Mouse (Mus musculus) naive thymus-derived CD4-positive, alpha-beta T cell, adult 2 months (primary cell): ENCODE data around the gene D430041D05Rik.

Experiments
- DNase-seq: peaks from one replicate; pipeline ENCODE4 v3.0.0-alpha.2; 2011; ENCODE audit warnings: low read depth

Gene D430041D05Rik

DNA sequence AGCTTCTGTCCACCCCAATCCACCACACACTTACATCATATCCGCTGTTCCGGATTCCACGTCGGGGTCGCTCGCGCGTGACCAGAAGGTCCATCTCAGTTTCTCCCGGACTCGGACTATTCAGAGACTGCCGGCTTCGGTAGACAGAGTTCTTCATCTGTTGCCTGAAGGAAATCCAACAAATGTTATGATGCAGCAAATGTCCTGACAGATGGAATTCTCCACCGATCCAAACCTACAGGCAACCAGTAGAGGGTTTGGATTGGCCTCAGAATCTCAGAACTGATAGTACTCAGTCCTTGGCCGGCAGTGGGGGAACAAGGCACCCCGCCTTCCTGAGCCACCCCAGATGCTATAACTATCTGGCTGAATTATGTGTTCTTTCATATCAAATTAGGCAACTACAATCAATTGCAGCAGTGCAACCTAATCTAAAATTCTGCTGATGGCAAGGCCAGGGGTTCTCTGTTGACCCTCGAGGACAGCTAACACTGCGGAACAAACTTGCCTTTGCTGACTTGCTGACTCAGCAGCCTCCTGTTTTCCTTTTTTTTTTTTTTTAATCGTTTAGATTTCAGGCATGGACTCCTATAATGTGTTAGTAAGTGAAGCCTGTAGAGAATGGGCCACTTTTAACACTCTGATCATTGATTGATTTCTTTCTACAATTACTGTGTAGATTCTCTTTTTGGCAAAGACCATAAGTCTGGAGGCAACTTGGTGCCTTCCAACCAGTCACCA is 218.2 kb downstream of the D430041D05Rik start:
- DNase-seq, result no peak

DNA sequence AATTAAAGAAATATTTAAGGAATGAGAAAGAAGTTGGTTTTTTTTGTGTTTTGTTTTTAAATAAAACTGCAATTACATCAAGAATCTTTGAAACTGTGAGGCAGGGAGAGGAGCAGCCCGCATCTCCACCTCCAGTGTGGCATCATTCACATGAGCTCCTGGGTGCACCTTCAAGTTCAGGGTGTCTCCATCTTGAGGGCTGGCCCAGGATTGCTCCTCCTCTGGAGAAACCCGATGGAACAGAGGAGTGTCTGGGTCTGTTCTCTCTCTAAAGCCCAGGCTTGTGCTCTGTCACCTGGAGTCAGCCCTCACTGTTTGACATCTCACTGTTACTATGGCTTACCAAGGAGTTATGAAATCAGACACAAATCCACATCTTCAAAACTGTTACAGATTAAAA is 219.1 kb downstream of the D430041D05Rik start:
- DNase-seq, result no peak

DNA sequence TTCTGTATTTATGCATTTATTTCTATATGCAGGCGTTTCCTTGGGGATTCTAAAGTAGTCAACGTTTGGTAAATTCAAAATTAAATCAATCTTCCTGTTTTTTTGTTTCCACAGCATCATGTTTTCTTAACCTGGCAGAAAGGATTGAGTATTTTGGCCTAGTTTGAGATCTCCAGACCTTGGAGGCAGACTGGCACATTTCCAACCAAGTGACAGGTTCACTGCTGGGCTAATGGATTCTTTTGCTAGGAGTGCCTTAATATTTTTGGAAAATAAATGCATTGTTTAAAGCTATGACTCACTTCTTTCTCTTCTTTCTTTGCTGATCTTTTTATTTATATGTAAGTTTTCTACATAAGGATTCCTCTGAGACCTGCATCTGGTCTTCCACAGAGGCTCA is 222.0 kb downstream of the D430041D05Rik start:
- DNase-seq, result no peak

DNA sequence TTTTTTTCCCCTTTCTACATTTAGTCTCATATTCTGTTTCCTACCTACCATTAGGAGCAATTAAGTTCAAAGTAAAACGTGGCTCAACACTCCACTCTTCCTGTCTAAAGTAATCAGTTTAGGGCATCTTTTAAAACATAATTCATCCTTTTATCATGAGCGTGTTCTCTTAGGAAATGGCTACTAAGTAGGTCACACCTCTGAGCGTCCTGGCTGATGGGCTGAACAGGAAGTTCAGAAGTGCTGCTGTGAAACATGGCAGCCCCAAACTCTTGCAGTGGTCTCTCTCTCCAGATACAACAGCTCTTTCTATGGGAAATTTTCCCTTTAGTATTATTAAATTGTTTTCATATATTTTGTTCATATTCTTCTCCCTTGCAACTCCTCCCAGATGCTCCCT is 223.7 kb downstream of the D430041D05Rik start:
- DNase-seq, result peak; percentile 12

DNA sequence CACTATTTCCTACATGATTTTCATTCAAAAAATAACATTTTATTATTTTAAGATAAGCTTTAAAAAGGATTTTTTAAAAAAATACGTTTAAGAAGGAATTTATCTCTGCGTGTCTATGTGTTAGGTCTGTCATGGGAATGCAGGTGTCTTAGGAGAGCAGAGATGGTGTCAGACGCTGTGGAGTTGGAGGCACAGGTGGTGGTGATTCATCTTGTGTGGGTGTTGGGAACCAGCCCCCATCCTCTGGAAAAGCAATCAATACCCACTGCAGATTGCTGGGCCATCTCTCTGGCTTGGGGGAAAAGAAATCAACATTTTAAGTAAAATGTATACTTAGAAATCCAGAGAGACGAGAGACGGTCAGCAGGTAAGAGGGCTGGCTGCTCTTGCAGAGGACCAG is 225.2 kb downstream of the D430041D05Rik start:
- no peak for DNase-seq

DNA sequence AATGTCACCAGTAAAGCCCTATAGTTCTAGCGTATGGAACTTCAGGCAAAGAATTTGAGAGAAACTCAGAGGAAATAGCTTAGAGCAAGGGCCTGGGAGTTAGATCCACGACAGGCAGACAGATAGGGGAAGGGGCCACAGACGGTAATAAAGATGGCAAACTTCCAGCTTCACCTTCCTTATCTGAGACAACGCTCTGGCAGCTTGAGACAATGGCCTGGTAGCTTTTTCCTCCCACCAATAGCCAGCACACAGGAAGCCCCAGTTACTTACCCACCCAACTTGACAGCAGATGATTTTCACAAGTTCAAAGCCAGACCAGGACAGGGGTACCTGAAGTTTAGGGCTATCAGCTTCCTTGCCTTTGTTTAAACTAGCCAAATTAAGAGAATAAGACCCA is 226.5 kb downstream of the D430041D05Rik start:
- DNase-seq, result no peak

DNA sequence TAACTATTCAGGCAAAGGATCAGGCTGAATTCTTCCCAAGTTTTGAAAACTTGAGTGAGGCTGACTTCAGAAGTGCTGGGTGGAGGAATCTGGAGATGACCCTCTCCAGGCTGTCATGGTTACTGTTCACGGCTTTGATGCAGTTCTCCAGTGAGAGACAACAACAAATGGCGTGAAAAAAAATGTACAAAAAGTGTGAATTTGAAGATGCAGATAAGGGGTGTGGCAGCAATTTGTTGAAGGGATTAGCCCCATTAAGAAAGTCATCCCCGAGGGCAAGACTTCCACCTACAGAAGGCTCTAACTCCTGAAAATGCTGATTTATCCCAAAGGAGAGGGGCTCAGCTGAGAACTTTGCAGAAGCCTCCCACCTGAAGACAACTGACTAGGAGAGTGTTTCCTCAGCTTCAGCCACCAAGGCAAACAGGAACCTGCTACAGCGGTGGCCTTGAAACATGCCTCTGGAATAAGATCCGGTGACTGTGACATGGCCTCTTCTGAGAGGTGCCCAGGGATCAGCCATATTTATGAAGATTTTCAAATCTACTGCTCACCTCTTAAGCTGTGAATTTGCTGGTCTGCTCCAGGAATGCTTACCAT is 227.5 kb downstream of the D430041D05Rik start:
- DNase-seq, result no peak

DNA sequence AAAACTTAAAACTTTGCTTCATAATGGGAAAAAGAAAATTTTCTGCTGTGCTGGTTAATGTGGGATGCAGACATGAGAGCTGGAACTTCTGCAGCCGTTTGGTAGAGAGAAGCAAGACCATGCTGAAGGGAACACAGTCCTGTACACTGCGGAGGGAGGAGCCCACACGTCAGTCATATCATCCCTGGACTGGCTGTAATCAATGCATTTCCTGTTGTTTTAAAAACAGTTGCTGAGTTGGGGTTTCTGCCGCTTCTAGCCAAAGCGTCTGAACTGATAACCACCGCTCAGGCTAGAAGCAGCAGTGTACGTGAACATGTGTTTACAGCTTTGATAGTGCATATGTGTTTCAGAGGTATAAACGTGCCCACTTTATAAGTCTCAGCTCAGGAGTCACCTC is 231.2 kb downstream of the D430041D05Rik start:
- DNase-seq, result no peak

DNA sequence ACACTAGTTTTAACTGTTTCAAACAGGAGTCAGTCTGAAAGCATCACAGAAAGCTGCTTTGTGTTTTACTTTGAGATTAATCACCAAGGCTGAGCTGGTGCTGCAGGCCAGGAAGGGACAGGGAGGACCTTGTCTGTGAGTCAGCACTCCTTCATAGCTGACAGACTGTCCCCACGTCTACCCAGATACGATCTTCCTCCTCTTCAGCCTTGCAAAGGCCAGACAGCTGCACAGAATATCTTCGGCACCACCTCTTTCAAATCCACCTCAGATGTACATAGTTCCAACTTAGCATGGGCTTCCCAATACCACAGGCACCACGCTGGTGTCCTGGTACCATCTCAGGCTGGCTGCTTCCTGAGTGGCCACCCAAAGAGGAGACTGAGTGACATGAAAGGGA is 232.6 kb downstream of the D430041D05Rik start:
- DNase-seq, result peak; percentile 17

DNA sequence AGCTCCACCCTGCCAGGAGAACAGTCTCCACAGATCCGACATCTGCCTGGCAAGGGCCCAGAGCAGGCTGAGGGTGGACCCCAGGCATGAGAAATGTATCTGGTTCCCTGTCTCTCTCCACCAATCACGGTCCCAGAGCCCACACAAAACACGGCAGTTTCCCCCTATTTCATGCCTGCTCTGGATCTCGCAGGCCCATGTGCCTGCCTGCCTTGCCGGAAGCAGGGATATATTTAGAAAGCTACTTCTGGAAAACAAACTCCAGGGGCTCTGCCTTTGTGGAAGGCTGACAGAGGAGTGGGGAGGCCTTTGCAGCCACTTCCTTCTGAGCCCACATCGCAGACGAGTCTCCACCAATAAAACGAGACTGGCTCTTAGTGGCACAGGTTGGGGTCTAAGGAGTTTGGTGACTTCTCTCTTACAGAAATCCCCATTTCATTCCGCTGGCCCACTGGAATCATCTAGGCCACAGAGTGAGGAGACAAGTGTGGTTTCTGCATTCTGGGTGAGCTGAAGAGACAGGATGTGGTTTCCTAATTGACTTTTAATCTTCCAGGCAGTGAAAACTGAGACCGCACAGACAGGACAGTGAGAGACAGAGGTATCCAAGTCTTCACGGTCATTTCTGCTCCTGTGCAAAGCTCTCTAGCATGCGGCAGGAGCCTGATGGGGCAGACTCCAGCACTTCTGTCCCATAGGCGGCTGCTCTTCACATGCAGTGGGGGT is 233.7 kb downstream of the D430041D05Rik start:
- DNase-seq, result peak; percentile 67

DNA sequence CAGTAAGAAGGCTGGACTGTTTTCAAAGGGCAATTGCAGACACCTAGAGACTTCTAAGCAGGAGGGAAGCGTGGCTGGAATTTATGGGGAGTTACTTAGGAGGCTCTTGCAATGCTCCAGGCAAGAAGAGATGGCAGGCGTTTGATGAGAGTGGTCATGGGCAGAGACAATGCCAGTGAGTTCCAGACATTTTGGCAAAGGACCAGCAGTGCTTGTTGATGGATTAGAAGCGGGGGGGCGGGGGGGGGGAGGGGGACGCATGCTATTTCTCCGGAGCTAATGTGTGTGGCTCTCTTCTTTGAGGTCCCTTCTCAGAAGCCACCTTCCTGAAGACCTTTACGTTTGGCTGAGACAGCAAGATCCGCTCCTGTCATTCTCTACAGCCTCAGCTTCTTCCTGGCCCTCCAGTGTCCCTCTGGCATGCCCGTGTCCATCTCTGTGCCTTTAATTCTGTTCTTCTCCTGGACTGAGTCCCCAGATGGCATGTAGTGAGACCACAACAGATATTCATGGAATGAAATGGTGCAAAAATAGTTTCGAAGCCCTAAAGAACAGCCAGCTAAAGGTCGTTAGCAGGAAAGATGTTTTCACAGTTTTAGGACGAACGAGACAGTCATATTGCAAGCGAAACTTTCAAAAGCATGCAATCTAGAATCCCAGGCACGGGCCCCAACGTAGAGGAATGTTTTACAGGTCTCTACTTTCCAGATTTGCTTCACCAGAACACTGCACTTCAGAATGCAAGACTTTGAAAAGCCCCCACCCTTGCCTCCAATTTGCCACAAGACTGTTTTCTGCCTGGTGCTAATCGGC is 234.4 kb downstream of the D430041D05Rik start:
- peak; percentile 16 for DNase-seq

DNA sequence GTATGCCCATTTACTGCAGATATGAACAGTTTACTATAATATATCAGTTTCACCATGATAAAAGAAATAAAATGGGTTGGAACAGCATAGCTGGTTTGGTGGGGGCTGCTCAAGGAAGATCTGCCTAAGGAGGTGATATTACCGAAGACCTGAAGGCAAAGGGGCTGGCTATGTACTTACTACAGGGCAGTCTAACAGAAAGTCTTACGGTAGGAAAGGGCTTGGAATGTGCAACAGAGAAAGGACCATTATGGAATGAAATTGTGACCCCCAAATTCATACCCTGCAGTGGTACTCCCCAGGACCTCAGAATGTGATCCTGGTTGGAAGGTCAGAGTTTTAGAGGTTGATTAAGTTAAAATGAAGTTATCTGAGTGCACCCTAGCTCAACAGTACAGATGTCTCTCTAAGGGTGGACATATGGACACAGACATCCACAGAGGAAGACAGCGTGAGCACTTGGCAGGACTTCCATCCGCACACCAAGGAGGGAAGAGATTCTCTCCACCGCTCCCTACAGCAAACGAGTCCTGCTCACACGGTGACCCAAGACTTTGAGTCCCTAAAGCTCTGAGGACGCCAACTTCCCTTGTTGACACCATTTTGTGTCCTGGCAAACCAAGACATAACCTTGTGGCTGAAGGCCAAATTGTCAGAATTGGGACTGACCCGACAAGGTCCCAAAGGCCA is 235.2 kb downstream of the D430041D05Rik start:
- DNase-seq, result no peak

DNA sequence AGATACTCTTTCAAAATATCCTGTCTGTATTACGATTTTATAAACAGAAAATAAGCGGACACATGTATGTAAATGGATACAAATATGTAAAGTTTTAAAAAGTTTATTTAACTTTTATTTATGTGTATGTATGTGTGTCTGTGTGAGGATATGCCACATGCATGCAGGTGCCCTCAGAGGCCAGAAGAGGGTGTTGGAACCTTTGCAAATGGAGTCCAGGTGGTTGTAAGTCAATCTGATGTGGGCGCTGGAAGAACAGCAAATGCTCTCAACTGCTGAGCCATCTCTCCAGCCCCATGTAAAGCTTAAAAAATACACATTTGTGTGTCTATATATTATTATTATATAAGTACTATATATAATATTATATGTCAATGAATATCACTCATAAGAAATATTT is 237.4 kb downstream of the D430041D05Rik start:
- peak; percentile 21 for DNase-seq

DNA sequence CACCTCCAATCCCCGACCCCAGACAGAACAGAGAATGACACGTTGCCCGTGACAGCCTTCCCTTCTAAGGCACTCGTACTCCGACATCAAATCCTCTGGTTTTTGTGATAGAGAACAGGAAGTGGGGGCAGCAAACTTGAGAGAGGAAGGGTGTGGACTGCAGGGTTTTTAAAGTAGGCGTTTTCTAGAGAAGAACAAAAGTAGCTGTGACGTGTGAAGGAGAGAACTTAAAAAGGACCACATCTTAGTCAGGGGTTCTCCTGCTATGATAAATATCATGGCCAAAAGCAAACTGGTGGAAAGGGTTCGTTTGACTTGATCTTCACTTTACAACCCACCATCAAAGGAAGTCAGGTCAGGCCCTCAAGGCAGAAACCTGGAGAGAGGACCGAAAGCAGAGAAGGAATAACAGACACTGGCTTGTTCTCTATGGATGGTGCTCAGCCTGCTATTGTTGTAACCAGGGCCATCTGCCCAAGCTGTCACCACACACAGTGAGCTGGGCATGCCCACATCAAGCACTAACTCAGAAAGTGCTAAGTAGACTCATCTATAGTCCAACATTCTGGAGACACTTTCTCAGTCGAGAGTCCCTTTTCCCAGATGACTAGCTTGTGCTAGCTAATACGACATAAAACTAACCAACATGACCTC is 238.0 kb downstream of the D430041D05Rik start:
- DNase-seq, result peak; percentile 91

DNA sequence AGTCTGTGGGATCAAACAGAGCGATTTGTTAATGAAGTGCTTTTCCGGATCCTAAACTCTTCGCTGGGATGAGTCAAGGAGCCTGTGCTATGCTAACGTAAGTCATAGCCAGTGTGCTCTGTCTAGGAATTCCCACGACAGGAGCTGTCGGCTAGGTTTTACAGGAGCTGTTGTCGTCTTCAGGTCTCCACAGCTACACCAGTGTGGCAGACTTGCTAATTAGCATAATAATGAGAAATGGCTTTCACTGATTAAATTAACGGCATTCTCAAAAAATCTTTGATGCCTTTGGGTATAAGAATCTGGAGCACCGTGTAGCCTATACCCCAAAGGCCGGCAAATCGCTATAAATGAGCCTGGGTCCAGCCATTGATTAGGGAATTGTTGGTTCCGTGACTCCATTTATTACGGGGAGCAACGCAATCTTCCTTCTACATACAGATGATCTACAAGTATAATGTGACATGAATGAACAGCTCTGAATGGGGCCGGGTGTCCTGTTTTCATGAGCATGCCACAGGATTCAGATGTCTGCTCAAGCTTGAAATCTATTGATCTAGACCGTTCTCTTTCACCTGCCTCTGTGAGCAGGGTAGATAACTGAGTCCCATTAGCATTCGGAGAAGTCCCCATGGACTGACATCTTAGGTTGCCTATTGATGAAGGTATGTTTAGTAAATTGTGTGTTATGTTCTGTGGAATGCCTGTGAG is 242.5 kb downstream of the D430041D05Rik start:
- DNase-seq, result no peak

DNA sequence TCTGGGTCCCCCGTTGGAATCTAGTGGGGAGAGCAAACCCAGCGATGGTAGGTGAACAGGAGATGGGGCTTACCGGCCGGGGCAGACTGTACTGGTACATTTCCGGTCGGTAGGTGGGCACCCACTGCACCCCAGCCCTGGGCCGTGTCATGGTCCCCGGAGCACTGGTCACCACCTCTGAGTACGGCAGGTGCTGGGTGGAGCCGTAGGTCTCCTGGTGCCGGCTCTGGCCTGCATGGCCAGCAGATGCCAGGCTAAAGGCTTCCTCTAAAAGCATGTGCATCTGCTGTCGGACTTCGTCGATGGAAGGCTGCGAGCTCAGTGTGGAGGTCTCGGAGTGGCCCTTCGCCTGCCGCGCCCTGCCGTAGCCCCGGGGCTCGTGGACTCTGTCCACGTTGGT is 243.0 kb downstream of the D430041D05Rik start:
- DNase-seq, result no peak

DNA sequence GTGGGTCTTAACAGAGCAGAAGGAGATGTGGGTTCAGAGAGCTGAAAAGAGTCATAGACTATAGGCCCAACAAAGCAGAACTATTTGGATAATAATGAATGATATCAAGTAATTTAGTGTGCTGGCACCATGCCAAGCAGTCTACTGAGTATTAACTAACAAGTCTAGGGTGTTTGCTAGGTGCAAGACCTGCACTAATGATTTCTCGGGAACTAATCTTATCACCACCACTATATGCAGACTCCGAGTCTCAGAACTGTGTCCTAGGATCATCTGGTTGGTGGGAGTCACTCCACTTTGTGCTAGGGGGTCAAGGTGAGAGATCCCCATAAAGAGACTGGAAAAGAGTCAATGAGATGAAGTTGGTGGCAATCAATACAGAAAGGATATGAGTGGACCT is 245.2 kb downstream of the D430041D05Rik start:
- no peak for DNase-seq

DNA sequence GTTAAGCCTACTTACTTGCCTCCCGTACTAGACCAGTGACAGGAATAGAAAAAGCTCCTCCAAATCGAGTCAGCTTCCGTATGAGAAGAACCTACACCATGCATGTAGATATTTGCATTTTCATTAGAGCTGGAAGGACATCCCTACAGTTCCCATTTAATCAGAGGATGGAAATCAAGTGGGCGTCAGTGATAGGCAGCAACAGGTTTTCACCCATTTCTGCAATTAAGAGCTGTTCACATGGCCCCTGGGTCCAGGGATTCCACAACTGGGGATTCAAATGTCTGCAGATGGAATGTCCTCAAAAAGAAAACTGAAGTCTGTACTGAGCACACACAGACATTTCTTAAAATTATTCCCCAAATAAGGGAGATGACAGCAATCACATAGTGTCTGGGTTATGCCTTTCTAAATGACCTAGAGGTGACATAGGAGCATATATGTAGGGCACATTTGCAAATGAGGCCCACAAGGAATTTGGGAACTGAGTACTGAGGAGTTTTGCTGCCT is 246.8 kb downstream of the D430041D05Rik start:
- no peak for DNase-seq

DNA sequence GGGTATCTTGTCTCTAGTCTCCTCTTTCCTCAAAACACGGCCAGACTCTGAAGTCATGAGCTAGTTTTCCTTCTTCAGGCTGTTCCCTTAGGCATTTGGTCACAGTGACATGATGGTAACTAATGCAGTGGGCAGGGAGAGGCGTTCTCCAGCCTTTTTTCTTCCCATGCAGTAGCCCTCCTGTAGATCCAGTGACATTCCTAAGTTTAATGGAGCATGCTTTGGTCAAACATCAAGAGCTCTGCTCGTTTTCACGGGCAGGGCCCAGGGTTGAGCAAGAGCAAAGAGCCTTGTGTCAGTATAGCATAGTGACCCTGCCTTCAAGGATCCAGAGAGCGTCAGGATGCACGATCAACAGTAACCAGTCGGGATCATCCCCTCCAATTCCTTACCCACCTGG is 247.4 kb downstream of the D430041D05Rik start:
- no peak for DNase-seq

DNA sequence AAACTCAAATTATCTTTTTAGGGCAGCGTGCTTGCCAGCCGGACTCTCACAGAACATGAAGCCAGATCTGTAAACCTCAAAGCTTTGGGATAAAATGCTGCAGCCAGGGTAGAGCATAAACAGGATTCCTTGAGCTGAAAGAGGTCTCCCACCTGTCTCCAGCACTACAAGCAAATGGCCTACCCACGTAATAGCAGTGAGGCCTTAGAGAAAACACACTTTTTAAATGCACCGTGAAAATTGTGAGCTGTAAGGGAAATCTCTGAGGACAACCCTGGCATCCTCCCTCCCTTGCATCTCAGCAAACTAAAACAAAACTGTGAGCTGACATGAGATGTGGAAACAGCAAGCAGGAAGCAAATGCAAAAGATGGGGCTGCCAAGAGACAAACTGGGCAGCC is 253.0 kb downstream of the D430041D05Rik start:
- no peak for DNase-seq
